Mouse (Mus musculus) urinary bladder, adult 2 months (tissue): ENCODE measurements around the gene Zfp260. TPM values are rescaled to one million over a fixed set of nuclear protein-coding genes. Genes with fewer than 3 reads are reported as not detected.

Experiments
- DNase-seq: peaks from one replicate; pipeline ENCODE4 v3.0.0; 2022; ENCODE audit warnings: low spot score
- polyA plus RNA-seq: library from polyadenylated mRNA; depleted of rRNA; stranded (reverse); fragments of >200 nt; gene quantifications from 2 replicates; pipeline ENCODE4 v1.2.3, GENCODE M21; 2012; rRNA removed

Gene Zfp260
- polyA plus RNA-seq, 1 experiment, result 39.0 TPM

DNA sequence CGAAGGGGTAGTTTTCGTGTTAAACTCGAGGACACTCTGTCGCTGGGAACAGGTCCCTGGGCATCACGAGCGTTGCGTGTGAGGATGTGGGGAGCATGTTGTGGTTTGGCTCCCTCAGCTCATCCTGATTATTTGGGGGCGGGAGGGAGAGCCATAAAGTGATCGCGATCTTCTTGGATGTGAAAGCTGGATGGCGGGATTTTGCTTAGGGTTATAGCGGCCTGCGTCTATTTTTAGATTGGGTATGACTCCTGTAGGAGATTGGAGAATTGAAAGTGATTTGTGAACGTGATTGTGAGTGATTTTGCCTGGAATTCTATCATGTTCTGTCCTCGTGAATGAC lies 27.6 kb downstream of the Zfp260 start:
- DNase-seq, result no peak

DNA sequence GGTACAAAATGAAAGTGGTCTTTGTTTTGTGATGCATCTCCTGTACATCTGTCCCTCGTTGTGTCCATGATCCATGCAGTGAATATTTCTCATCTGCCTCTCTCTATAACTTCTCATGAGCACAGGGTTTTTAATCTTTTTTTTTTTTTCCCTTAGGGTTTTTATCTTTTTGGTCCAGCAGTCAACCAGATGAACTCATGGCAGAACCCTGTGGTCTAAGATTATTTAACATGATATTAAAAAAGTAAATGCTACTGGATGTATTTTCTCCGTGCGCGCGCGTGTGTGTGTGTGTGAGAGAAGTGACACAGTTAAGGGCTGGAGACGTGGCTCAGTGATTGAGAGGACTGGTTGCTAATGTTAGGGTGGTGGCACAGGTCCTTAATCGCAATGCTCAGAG lies 35.3 kb downstream of the Zfp260 start:
- DNase-seq, result no peak

DNA sequence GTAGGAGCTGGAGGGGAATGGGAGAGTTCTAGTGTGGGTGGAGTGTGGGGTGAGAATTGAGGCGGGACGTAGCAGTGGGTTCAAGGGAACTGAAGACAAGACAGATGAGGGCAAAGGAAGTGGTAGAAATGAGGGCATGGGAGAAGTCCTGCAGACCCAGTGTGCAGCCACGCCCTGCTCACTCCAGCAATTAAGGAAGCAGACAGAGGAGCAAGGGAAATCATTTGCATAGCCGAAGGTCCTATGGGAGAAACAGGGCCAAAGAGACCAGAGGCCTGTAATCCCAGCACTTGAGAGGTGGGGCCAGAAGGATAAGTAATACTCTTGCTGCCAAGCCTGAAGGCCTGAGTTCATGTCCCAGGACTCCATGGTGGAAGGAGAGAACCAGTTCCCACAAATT lies 37.8 kb downstream of the Zfp260 start:
- no peak for DNase-seq

DNA sequence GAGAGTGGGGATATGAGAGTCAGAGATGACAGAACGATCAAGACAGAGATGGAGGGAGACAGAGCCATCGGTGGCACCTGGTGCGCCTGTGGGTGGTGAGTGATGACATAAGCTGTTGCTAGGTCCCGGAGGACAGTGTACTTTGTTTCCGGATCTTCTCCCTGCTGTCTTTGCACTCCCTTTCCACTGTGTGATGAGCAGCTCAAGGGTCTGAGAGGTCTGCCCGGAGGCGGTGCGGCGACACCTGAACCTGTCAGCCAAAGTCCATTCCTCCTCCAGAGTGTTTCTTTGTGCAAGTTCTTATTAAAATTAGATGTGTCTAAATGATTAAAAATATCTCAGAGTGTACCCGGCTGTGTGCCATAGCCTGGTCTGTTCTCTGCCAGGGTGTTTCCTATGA lies 42.2 kb downstream of the Zfp260 start:
- DNase-seq, result no peak

DNA sequence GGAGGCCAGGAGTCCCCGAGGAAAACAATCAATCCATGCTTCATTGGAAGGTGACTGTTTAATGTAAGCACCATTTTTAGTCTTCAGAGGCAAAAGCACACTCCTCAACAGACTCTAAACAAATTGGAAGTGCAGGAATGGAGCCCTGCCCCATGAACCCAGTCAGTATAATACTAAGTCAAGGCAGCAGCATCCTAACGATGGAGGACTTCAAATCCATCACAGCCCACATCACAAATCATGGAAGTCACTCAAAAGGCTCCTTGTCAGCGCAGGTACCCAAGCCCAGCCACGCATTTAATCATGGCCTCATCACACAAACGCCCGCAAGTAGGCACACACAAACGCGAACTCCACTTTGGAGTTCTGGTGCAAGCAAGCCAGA lies 48.6 kb downstream of the Zfp260 start:
- DNase-seq, result no peak

DNA sequence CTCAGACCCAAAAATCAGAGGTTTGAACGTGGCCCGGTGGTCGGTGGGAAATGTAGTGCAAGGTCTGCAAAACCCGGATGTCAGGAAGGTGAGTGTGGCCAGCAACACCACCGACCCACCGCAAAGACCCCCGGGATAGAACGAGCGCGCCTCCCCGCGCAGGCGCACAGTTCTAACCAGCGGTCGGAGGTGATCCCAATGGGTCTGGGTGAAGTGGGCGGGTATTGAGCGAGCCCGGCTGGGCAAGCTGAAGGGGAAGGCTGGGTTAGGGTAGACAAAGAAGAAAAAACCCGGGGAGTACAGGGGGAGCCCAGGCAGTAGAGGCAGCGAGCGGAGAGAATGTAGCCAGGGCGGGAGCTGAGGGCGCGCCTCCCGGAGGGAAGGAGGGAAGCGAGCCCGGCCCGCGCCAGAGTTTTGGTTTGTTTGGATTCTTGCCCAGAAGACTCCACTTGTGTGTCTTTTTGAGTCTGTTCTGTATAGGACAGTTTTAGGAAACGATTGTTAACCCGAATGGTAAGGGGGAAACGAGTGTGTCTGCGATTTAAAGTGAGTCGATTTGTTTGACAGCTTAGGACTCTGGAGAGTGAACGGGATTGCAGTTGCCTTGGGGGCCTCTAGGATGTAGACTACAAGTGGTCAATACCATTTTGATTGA lies 49.1 kb downstream of the Zfp260 start:
- no peak for DNase-seq

DNA sequence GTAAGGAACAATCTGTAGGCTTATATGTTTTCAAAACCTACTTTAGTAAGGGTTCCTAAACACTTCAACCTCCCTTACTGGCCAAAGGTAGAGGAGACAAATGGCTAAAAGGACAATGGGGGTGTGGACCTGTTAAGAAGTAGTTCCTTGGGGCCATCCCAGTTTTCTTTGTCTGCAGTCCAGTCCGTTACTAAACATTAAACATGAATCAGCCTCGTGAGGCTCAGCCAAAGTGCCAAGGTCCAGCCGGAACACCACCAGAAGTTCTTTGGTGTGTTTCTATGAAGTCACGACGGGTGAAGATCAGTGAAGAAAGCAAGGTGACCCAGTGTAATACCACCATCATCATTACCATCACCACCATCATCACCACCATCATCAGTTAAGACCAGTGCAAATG lies 52.4 kb downstream of the Zfp260 start:
- DNase-seq, result no peak

DNA sequence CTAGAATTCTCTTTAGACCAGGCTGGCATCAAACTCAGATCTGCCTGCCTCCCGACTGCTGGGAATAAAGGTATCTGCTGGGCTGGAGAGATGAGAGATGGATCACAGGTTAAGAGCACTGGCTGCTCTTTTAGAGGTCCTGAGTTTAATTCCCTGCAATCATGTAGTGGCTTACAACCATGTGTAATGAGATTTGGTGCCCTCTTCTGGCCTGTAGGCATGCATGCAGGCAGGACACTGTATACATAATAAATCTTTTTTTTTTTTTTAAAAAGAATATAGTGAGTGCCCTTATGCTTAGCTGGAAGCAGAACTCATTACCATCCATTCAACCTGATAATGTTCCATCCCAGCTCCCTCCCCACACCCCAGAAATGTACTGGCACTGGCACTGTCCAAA lies 59.5 kb downstream of the Zfp260 start:
- no peak for DNase-seq

DNA sequence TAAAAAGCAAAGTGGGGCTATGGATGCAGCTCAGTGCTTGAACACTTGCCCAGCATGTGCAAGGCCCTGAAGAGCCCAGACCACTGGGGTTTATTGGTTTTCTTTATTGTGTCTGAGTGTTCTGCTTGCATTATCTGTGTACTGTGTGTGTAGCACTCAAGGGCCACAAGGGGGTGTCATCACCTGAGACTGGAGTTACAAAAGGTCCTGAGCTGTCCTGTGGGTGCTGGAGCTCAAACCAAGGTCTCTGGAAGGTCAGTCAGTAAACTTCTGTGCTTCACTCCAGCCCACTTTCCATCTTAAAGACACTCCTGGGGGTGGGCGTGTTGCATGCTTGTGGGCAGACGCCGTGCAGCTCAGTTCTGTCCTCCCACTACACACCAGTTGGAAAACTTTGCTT lies 60.9 kb downstream of the Zfp260 start:
- no peak for DNase-seq

Other genes with a start within 250 kb of the Zfp260 start
- 1.1 and 1.4 TPM in 2 replicates for gene Zfp940, start 241.1 kb upstream of the Zfp260 start, polyA plus RNA-seq
- gene Zfp420, start 234.8 kb upstream of the Zfp260 start, polyA plus RNA-seq, result 7.0 and 8.1 TPM in 2 replicates
- gene Zfp27, start 188.2 kb upstream of the Zfp260 start, polyA plus RNA-seq, result 6.0 and 6.8 TPM in 2 replicates
- gene Zfp383, start 186.6 kb upstream of the Zfp260 start, polyA plus RNA-seq, result 7.5 and 8.1 TPM in 2 replicates
- 7.7 TPM in 2 replicates for gene Zfp74, start 140.7 kb upstream of the Zfp260 start, polyA plus RNA-seq
- gene Zfp568, start 110.8 kb upstream of the Zfp260 start, polyA plus RNA-seq, result 8.7 and 9.0 TPM in 2 replicates
- 11.0 and 14.3 TPM in 2 replicates for gene Zfp14, start 43.4 kb upstream of the Zfp260 start, polyA plus RNA-seq
- gene Zfp82, start 21.9 kb upstream of the Zfp260 start, polyA plus RNA-seq, result 1.3 and 1.9 TPM in 2 replicates
- gene Gm26920, start 4.4 kb upstream of the Zfp260 start, polyA plus RNA-seq, result 0.15 and 0.17 TPM in 2 replicates
- gene Zfp566, start 4.2 kb upstream of the Zfp260 start, polyA plus RNA-seq, result 3.6 and 4.7 TPM in 2 replicates
- gene Zfp382, start 27.2 kb downstream of the Zfp260 start, polyA plus RNA-seq, result 2.6 and 3.0 TPM in 2 replicates
- 49.8 and 50.1 TPM in 2 replicates for gene Zfp146, start 75.0 kb downstream of the Zfp260 start, polyA plus RNA-seq
- 16.9 and 19.4 TPM in 2 replicates for gene Cox7a1, start 89.4 kb downstream of the Zfp260 start, polyA plus RNA-seq
- 449 and 545 TPM in 2 replicates for gene Capns1, start 104.0 kb downstream of the Zfp260 start, polyA plus RNA-seq
- 107 and 140 TPM in 2 replicates for gene Polr2i, start 137.2 kb downstream of the Zfp260 start, polyA plus RNA-seq
- gene Tbcb, start 137.5 kb downstream of the Zfp260 start, polyA plus RNA-seq, result 84.3 and 84.5 TPM in 2 replicates
- gene Ovol3, start 140.9 kb downstream of the Zfp260 start, polyA plus RNA-seq, result 0.31 TPM in 1 of 2 replicates, not detected in the other
- 0.18 and 0.36 TPM in 2 replicates for gene Thap8, start 185.3 kb downstream of the Zfp260 start, polyA plus RNA-seq
- 10.2 and 11.4 TPM in 2 replicates for gene Wdr62, start 185.6 kb downstream of the Zfp260 start, polyA plus RNA-seq
- 23.7 and 47.9 TPM in 2 replicates for gene Clip3, start 197.0 kb downstream of the Zfp260 start, polyA plus RNA-seq
- 68.0 and 80.2 TPM in 2 replicates for gene Alkbh6, start 213.9 kb downstream of the Zfp260 start, polyA plus RNA-seq
- 5.4 and 9.1 TPM in 2 replicates for gene Syne4, start 220.0 kb downstream of the Zfp260 start, polyA plus RNA-seq
- gene E130208F15Rik, start 227.0 kb downstream of the Zfp260 start, polyA plus RNA-seq, result 0.57 and 0.72 TPM in 2 replicates
- gene Sdhaf1, start 229.1 kb downstream of the Zfp260 start, polyA plus RNA-seq, result 12.8 and 15.4 TPM in 2 replicates